Mouse (Mus musculus) ovary, postnatal 10 days (tissue): ENCODE results near the gene Tcf7l2.

ENCODE experiments used
- DNase-seq: peaks from one replicate; pipeline ENCODE4 v3.0.0; 2022; ENCODE audit warnings: low spot score

Gene Tcf7l2

DNA sequence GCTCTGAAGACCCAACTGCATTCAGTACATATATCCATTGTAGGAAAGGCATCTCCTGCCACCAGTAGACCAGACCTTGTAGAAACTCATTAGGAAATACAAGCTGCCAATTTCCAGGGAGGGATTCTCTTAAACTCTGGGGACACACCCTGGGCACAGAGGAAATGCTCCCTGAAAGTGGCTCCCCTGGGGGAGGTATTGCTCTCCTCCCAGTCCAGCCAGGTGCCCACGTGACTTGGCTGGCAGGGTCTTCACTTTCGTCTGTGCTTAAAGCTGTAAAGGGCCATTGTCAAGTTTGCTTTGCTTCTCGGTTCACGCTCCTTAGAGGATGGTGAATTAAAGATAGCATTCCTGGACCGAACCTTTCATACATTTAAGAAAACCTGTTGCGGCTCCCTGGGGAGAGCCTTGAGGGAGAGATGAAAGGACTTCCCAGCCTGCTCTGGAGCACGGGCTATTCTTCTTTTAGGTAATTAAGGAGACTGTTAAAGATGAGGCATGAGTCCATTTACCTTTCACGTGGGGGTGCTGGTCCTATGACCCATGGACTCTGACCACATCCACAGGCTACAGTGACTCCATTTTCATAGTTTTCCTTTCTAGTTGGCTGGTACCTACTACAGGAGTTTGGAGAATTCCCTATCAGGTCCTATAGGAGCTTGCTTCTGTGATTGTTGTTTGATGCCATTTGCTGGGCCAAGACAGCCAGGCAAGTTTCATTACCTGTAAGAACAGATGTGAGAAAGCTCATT, 52.8 kb downstream of the Tcf7l2 start:
- DNase-seq, result no peak

- no peak for DNase-seq
Measured at GRCm38 (mm10) chr19:55794946-55795340, 53.3 kb downstream of the Tcf7l2 start.

DNA sequence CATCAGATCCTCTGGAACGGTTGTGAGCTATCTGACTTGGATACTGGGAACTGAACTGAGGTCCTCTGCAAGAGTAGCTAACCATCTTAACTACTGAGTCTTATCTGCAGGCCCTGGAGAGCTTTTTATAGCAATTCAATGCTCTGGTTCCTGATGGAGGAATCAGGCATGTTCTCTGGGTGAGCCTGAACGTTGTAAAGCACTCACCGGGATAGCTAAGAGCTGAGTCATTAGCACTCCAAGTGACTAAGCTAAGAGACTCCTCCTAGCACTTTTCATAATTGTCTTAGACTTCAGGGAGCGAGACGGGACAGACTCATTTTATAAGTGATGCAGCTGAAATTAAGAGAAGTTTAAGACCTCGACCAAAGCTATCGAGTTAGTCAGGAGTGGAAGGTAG, 53.7 kb downstream of the Tcf7l2 start:
- DNase-seq, result no peak

- DNase-seq, result no peak
Measured at GRCm38 (mm10) chr19:55797834-55798233, 56.2 kb downstream of the Tcf7l2 start.

- DNase-seq, result no peak
Measured at GRCm38 (mm10) chr19:55799411-55799810, 57.8 kb downstream of the Tcf7l2 start.

DNA sequence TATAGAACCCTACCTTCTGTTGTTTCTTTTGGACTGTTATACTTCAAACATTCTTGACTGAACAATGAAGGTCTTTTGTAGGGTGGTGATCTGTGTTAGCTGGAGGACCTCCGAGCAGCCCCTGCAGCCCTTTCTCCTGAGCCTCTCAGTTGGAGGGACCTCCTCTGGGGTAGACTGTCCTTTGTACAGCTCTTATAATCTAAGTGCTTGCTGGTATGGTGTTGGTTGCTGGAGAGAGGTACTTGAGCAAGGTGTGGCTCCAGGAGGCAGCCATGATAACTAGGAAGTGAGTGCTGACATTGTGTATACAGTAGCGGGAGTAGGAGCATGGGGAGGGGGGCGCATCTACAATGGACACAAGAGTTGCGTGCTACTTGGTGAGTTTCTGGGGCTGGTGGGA, 58.4 kb downstream of the Tcf7l2 start:
- DNase-seq, result no peak

DNA sequence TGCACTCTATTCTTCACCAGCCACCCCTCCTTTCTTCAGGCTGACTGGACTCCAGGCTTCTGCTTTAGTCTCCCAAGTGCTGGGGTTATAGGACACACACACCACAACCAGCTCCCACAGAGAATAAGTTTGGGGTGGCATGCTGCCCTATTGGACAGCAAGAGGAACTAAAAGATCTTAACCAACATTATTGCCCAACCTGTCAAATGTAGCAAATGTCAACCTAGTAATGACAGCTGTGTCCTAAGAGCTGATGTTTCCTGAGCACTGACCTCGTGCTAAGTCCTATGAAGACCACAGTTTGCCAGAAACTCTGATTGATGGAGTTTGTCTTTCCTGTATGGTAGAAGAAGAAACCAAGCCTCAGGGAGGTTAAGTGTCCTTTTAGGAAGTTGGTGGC, 61.5 kb downstream of the Tcf7l2 start:
- DNase-seq, result no peak

GRCm38 (mm10) chr19:55803797-55804196, 62.2 kb downstream of the Tcf7l2 start:
- DNase-seq, result no peak

GRCm38 (mm10) chr19:55804795-55805194, 63.2 kb downstream of the Tcf7l2 start:
- DNase-seq, result no peak

GRCm38 (mm10) chr19:55806434-55807193, 65.0 kb downstream of the Tcf7l2 start:
- DNase-seq, result no peak

DNA sequence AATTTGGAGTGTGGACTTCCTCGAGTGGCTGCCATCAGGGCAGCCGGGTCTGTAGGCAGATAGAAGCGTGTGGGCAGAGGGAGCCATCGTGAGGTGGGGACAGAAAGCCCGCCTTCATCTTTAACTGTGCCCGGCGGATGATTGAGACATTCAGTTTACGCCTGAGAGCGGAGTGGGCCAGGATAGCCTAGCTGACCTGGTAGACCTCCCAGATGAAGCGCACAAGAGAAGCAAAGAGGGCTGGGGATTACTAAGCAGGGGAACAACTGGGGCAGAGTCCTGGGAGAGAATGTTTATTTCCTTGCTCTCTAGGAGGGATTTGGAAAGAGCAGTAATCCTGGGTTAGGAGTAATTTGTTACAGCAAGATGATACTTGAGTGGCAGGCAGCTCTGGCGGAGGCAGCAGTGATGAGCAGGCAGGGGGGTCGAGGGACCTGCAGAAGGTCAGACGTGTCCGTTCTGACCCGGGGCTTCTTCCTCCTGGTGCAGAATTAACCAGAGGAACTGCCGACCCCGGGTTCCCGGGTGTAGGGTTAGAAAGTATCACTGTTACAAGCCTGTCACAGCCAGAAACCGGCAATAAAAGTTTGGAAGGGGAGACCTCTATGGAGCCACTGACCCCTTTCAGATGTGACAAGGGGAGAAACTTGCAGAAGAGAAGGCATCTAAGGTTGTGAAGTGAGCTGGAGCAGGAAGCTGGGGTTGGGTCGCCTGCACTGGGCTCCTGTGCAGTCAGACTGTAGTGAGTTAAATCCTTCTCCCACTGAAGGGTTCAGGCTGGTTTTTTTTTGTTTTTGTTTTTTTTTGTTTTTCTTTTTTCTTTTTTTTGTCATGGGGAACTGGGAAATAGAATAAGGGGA, 65.8 kb downstream of the Tcf7l2 start:
- no peak for DNase-seq

GRCm38 (mm10) chr19:55808304-55808703, 66.7 kb downstream of the Tcf7l2 start:
- DNase-seq, result no peak

DNA sequence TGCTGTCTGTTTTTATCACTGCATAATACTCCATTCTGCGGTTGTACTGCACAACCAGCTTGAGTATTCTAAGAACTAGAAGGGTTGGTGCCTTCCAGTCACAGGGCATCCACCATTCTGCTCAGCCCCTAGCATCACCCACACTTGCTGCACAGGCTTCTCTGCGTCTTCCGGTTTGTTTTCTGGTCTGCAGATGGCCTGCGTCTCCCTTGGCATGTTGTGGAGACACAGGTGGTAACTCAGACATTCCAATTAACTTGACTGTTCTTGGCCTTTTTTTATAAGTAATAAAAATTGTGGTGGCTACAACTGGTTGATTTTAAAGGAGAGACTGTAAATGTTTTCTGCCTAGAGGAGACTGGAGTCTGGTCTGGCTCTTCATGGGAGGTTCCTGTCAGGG, 67.9 kb downstream of the Tcf7l2 start:
- no peak for DNase-seq

- DNase-seq, result no peak
Measured at GRCm38 (mm10) chr19:55812236-55812635, 70.6 kb downstream of the Tcf7l2 start.

- DNase-seq, result no peak
Measured at GRCm38 (mm10) chr19:55815010-55815790, 73.6 kb downstream of the Tcf7l2 start.

- DNase-seq, result no peak
Measured at GRCm38 (mm10) chr19:55816974-55817373, 75.4 kb downstream of the Tcf7l2 start.

DNA sequence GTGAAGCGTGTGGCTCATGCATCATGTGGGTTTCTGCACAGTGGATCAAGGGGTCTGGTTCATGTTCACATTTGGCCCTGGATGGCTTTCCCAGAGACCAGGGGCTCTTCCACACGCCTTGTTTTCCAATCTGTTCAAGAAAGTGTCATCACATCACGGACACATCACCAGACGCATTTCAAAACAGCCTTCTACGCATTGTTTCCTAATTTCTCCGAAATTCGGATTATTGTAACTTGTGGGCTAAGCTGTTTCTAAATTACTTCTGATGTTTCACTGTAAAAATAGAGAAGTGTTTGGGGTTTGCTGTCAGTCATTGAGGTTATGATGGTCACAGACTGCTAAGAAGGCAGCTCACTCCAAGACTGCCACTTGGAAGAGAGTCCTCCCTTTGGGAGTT, 78.6 kb downstream of the Tcf7l2 start:
- DNase-seq, result no peak

GRCm38 (mm10) chr19:55825001-55825827, 83.6 kb downstream of the Tcf7l2 start:
- DNase-seq, result no peak

DNA sequence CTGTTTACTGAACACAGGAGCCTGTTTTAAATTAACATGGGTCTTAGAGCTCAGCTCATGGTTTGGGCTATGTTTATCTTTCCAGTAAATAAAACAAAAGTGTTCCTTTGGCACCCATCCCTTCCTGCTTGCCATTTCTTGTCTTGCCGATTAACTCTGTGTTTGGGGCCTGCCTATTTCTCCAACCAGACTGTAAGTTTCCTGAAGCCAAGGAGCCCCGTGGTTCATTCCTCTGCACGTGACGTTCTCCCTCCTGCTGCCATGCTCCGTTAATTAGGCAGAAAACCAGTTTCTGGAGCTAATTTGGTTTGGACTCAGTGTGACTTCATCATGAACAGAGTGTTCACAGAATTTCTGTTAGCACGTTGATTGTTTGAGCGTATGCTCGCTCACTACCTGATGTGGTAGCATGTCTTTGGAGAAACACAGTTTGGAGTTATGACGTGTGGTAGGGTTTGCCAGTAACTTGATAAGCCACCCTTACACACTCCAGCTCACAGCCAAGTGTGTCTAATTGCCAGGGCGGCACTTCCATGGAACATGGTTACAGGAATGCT, 84.4 kb downstream of the Tcf7l2 start:
- no peak for DNase-seq

DNA sequence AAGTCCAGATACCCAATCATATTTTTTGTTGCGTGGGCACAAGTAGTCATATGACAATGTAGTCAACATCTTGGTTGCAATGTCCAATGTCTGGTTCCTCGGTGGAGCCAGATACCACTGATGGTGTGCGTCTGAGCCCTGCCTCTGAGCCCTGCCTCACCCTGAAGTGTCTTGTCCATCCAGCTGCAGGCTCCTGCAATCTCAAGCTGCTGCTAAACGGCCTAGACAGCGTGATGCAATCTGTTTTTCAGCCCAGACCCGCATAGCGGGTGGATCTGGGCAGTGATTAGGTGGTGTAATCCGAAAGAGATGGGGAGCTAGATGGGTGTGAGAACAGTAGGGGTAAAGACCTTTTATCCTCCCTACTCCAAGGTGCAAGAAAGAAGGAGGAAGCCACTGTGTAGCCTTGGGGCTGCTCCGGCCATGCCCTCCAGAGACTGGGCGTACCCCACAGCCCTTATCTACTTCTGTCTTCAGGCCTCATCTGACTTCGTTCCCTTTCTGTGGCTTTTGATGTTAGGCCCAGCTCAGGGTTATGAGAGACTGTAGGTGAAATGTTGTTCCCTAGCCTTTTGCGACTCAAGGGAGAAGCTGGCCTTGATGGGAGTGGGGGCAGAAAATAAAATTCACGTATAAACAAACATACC, 86.1 kb downstream of the Tcf7l2 start:
- DNase-seq, result no peak
